Mouse (Mus musculus) intestine, embryonic 16.5 days (tissue): ENCODE measurements around the gene Iqsec1. TPM values are rescaled to one million over a fixed set of nuclear protein-coding genes. Genes with fewer than 3 reads are reported as not detected.
A peak's percentile ranks its signal among the peaks of the same experiment; 100 is the strongest.

ENCODE experiments used
- ATAC-seq: fragments of 200-750 bp; cut with Nextera tagmentation; 2 replicates; pipeline ENCODE4 v1.8.0; 2017; ENCODE audit warnings: moderate TSS enrichment, moderate library complexity
- H3K27ac ChIP-seq: fragments of 300-500 bp; sonication (generic); 2 replicates; pipeline ENCODE4 v1.5.1; 2014; ENCODE audit warnings: mild to moderate bottlenecking, low read length
- H3K27me3 ChIP-seq: fragments of 300-500 bp; sonication (generic); replicated peaks from 2 replicates; pipeline ENCODE4 v1.6.1; 2014; ENCODE audit warnings: low read length, control low read depth, mixed read lengths; ENCODE audit not compliant: control insufficient read depth, insufficient read depth
- H3K36me3 ChIP-seq: fragments of 300-500 bp; sonication (generic); 2 replicates; pipeline ENCODE4 v1.6.1; 2014; ENCODE audit warnings: low read length, control low read depth; ENCODE audit not compliant: control insufficient read depth, insufficient read depth
- H3K4me1 ChIP-seq: fragments of 300-500 bp; sonication (generic); 2 replicates; pipeline ENCODE4 v1.6.1; 2014; ENCODE audit warnings: low read length, control low read depth, mixed read lengths; ENCODE audit not compliant: control insufficient read depth, insufficient read depth
- H3K4me2 ChIP-seq: fragments of 300-500 bp; sonication (generic); 2 replicates; pipeline ENCODE4 v1.6.1; 2014; ENCODE audit warnings: low read depth, low read length, control low read depth
- H3K4me3 ChIP-seq: fragments of 300-500 bp; sonication (generic); 2 replicates; pipeline ENCODE4 v1.5.1; 2014; ENCODE audit warnings: mild to moderate bottlenecking, low read length
- H3K9ac ChIP-seq: fragments of 300-500 bp; sonication (generic); 2 replicates; pipeline ENCODE4 v1.6.1; 2014; ENCODE audit warnings: low read depth, low read length
- H3K9me3 ChIP-seq: fragments of 300-500 bp; sonication (generic); 2 replicates; pipeline ENCODE4 v1.6.1; 2016; ENCODE audit warnings: low read length, control low read depth; ENCODE audit not compliant: control insufficient read depth
- whole genome bisulfite sequencing: fragments of 180-500 bp; shearing (Covaris S2); extraction: QIAGEN DNeasy Blood & Tissue Kit; methylation state at CpG from one replicate; pipeline ENCODE4 v1.1.7; 2014; 5-methylcytosine and 5-hydroxymethylcytosine counted together
- polyA plus RNA-seq: library from polyadenylated mRNA; unstranded; fragments of >200 nt; fragmentation: Nextera tagmentation; extraction: Ambion mirVana; gene quantifications from 2 replicates; pipeline ENCODE4 v1.2.1, GENCODE M21; 2015

The Iqsec1 gene
- polyA plus RNA-seq, 1 experiment from 2014 or later, result 6.4 TPM

DNA sequence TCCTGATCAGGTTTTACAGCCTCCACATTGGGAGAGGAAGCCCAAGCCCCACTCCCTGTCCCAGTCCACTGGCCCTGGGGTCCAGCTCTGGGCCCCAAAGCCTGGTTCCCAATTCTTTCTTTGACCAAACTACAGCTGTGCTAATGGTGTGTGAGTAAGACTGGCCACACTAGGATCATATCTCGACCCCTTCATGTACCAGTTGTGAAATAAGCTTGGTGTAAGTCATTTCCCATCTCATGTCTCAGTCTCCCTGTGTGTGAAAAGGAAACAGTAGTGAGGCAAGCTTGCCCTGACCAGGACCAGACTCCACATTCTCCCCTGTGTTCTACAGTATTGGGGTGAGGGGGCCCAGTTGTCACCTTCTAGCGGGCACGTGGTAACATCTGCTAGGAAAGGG lies 200.9 kb downstream of the Iqsec1 start:
- 90% methylated on average over 3 of the region's 3 CpGs for WGBS
- Histone ChIP-seq H3K9me3 (no peaks in the 10 kb centered on the region), H3K36me3 (no peaks in the 10 kb centered on the region), H3K27me3 (no peaks in the 10 kb centered on the region), H3K4me1 (no peaks in the 10 kb centered on the region), H3K27ac (no peak overlapping the region), H3K4me2 (no peak overlapping the region), H3K9ac (no peak overlapping the region), H3K4me3 (no peak overlapping the region)
- no peak for ATAC-seq

- H3K4me3 ChIP-seq, result no peak overlapping the region
- H3K27me3 ChIP-seq, result no peaks in the 10 kb centered on the region
- H3K27ac ChIP-seq, result no peak overlapping the region
- H3K9me3 ChIP-seq, result no peaks in the 10 kb centered on the region
- no peaks in the 10 kb centered on the region for H3K36me3 ChIP-seq
- 59% methylated on average over 6 of the region's 6 CpGs for WGBS
- no peak overlapping the region for H3K9ac ChIP-seq
- H3K4me1 ChIP-seq, result 0 out of 2 replicates have a peak, but pooled peaks cover 1% of the 10 kb centered on the region
- no peak for ATAC-seq
- no peak overlapping the region for H3K4me2 ChIP-seq
Observed at GRCm38 (mm10) chr6:90787036-90787435, 201.4 kb downstream of the Iqsec1 start.

DNA sequence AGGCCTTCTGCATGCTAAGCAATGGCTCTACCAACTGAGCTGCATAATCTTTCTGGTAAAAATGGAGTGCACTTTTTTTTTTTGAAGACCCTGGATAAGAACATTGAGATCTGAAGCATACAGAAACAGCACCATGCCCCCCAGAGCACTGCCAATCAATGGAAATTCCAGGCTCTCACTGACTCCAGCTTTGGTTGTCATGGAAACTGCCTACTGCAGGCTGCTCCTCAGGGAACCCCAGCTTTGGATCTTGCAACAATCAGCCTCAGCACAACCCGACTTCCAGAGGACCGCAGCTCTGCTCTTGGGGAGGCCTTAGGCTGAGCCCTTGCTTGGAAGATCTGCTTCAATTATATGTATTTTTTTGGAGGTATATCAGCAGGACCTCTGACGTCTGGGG lies 201.9 kb downstream of the Iqsec1 start:
- Histone ChIP-seq H3K27ac (no peak overlapping the region), H3K9me3 (no peaks in the 10 kb centered on the region), H3K4me2 (no peak overlapping the region), H3K27me3 (no peaks in the 10 kb centered on the region), H3K4me1 (0 out of 2 replicates have a peak, but pooled peaks cover 3% of the 10 kb centered on the region), H3K36me3 (no peaks in the 10 kb centered on the region), H3K9ac (no peak overlapping the region), H3K4me3 (no peak overlapping the region)
- ATAC-seq, result no peak
- 57% methylated on average over 3 of the region's 3 CpGs for WGBS

GRCm38 (mm10) chr6:90783945-90784344 lies 204.5 kb downstream of the Iqsec1 start:
- Histone ChIP-seq H3K36me3 (no peaks in the 10 kb centered on the region), H3K27me3 (no peaks in the 10 kb centered on the region), H3K4me1 (0 out of 2 replicates have a peak, but pooled peaks cover 3% of the 10 kb centered on the region), H3K27ac (no peak overlapping the region), H3K9me3 (no peaks in the 10 kb centered on the region), H3K4me2 (no peak overlapping the region), H3K9ac (0 out of 2 replicates have a peak overlapping the region, but pooled peaks have one; percentile 1), H3K4me3 (no peak overlapping the region)
- 50% methylated on average over 4 of the region's 4 CpGs for WGBS
- no peak for ATAC-seq

DNA sequence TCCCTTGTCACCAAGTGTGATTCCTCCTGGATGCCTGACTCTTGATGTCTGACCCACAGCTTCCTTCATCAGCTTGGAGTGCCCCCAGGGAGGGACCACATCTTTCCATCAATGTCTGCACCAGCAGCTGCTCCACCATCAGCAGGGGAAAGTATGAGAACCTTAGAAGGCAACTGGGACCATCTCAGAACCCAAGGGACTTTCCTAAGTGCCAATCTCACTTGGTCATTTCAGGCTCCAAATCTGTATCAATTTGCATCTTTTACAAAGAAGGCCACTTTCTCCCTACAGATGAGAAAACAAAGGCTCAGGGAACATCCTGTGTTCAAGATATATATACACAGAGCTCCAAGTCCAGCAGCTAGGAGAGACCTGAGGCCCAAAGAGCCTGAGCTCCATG lies 205.3 kb downstream of the Iqsec1 start:
- Histone ChIP-seq H3K4me3 (no peak overlapping the region), H3K9ac (no peak overlapping the region), H3K4me1 (0 out of 2 replicates have a peak, but pooled peaks cover 3% of the 10 kb centered on the region), H3K36me3 (no peaks in the 10 kb centered on the region), H3K27ac (no peak overlapping the region), H3K27me3 (no peaks in the 10 kb centered on the region), H3K4me2 (no peak overlapping the region), H3K9me3 (no peaks in the 10 kb centered on the region)
- no peak for ATAC-seq

DNA sequence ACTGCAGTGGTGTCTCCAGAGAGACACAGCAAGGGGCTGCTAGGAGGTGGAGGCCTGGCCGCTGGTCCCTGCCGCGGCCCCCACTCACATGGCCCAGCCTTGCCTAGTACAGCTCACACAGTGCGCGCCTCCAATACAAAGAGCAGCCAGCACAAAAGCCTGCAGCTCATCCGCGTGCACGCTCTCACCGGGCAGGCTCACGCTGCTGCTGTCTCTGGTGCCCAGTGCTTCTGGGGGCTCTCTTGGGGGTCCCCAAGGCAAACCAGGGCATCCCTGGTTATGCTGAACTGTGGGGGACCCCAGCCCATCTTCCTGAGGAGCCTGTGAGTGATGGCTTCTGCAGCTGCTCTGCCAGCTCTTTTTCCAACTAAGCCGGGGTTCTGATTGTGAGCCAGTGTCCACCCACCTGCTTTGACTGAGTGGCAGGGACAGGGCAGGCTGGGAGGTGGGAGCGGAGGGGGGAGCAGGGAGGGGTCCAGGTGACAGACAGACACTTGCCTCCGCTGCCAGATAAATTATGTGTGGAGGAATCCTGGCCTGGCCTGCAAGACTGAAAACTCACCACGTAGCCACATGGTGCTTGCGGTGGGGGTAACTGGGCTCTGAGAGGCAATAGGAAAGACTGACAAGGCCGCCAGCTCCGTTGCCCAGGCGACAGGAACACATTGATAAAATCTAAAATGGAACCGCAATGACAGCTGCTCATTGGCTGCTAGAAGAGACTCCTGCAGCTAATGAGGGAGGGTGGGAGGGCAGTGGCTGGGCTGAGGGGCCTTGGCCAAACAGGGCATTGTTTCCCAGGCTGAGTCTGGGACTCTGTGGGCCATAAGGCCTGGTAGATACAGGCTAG lies 206.3 kb downstream of the Iqsec1 start:
- Histone ChIP-seq H3K27ac (no peak overlapping the region), H3K9me3 (no peaks in the 10 kb centered on the region), H3K4me2 (no peak overlapping the region), H3K9ac (peak overlapping the region; percentile 2; the same call in 1 of the 2 replicates), H3K27me3 (no peaks in the 10 kb centered on the region), H3K4me3 (no peak overlapping the region), H3K36me3 (no peaks in the 10 kb centered on the region), H3K4me1 (0 out of 2 replicates have a peak, but pooled peaks cover 3% of the 10 kb centered on the region)
- WGBS, result 51% methylated on average over 19 of the region's 19 CpGs
- ATAC-seq, result peak; percentile 42; the same call in 1 of the 2 replicates

DNA sequence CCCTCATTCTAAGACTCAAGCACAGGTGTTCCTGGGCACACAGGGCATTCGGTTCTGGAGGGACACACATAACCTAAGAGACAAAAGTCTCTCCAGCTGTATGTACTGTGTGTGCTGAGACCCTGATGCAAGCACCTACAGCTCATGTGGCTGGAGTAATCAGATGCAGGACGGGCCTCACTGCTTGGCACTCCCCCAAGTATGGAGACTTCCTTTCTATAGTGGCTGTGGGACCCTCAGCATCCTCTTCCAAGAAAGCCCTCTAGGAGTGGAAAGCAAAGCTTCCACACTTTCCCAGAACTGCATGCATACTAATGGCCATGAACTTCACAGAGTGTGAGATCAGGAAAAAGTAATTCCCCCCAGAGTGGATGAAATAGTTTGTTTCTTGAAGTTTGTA lies 208.0 kb downstream of the Iqsec1 start:
- Histone ChIP-seq H3K4me1 (0 out of 2 replicates have a peak, but pooled peaks cover 3% of the 10 kb centered on the region), H3K9ac (no peak overlapping the region), H3K4me3 (no peak overlapping the region), H3K4me2 (no peak overlapping the region), H3K27me3 (no peaks in the 10 kb centered on the region), H3K9me3 (no peaks in the 10 kb centered on the region), H3K27ac (no peak overlapping the region), H3K36me3 (no peaks in the 10 kb centered on the region)
- no peak for ATAC-seq
- WGBS, result 61% methylated on average over 2 of the region's 2 CpGs

- Histone ChIP-seq H3K36me3 (no peaks in the 10 kb centered on the region), H3K4me2 (no peak overlapping the region), H3K4me3 (no peak overlapping the region), H3K27ac (no peak overlapping the region), H3K27me3 (no peaks in the 10 kb centered on the region), H3K4me1 (0 out of 2 replicates have a peak, but pooled peaks cover 3% of the 10 kb centered on the region), H3K9ac (no peak overlapping the region), H3K9me3 (no peaks in the 10 kb centered on the region)
- ATAC-seq, result no peak
- 69% methylated on average over 6 of the region's 6 CpGs for WGBS
Observed at GRCm38 (mm10) chr6:90778841-90779240, 209.6 kb downstream of the Iqsec1 start.

DNA sequence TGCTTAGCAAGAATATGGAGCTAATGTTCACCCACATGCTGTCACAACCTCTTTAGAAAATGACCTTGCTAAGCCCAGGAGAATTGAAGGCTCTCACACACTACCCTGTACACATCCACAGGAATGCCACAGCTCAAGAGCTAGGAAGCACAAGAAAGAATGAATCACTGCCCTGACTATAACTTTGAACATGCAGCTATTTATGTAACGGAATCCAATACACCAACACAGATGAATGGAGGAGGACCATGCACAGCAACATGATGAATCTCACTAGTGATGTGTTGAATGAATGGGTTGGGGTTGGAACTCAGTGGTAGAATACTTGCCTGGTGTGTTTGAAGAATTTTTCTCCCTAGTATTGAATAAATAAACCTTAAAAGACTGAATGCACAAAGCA lies 211.2 kb downstream of the Iqsec1 start:
- no peak overlapping the region for H3K27ac ChIP-seq
- H3K4me1 ChIP-seq, result 0 out of 2 replicates have a peak, but pooled peaks cover 3% of the 10 kb centered on the region
- no peaks in the 10 kb centered on the region for H3K27me3 ChIP-seq
- no peak overlapping the region for H3K9ac ChIP-seq
- no peak for ATAC-seq
- H3K4me2 ChIP-seq, result no peak overlapping the region
- H3K4me3 ChIP-seq, result no peak overlapping the region
- 91% methylated on average over 1 of the region's 1 CpGs for WGBS
- H3K9me3 ChIP-seq, result no peaks in the 10 kb centered on the region
- H3K36me3 ChIP-seq, result no peaks in the 10 kb centered on the region
